In genomic region chr5:111416048-111416447, GRCm38 (mm10) we compare ENCODE assay signal across 7 mouse cellular contexts. TPM values are rescaled to one million over a fixed set of nuclear protein-coding genes. Genes with fewer than 3 reads are reported as not detected.
DNase-seq lines count a peak whose midpoint lies in the region; ATAC-seq lines count a peak whose summit lies in the region.

No protein-coding gene starts in this region.

- peak overlapping the region; percentile 99 for H3K4me2 ChIP-seq in heart, embryonic 16.5 days (ENCODE audit: low read depth, low read length)
- H3K4me2 ChIP-seq in liver, embryonic 16.5 days (ENCODE audit: low read depth, low read length), result peak overlapping the region; percentile 67

- ATAC-seq in heart, embryonic 16.5 days (replicated peaks; ENCODE audit: extremely low read depth, insufficient read depth, low FRiP score), result no peak
- ATAC-seq in liver, embryonic 16.5 days (ENCODE audit: low read depth), result no peak
- no peak for ATAC-seq in erythroid progenitor cell, adult 5-6 weeks (replicated peaks; ENCODE audit: low FRiP score, poor library complexity, severe bottlenecking)

- no peaks in the 10 kb centered on the region for H3K9me3 ChIP-seq in heart, embryonic 16.5 days (replicated peaks; ENCODE audit: control insufficient read depth, low read length)
- H3K9me3 ChIP-seq in liver, embryonic 16.5 days (replicated peaks; ENCODE audit: control insufficient read depth, low read length), result no peaks in the 10 kb centered on the region

- whole genome bisulfite sequencing in heart, embryonic 16.5 days, result 2% methylated on average over 13 of the region's 13 CpGs
- WGBS in liver, embryonic 16.5 days (ENCODE audit: insufficient replicate concordance), result 3% methylated on average over 13 of the region's 13 CpGs

- peaks cover 37% of the 10 kb centered on the region for H3K27me3 ChIP-seq in heart, embryonic 16.5 days (ENCODE audit: control insufficient read depth, insufficient read depth, low read length)
- peaks cover 69% of the 10 kb centered on the region for H3K27me3 ChIP-seq in liver, embryonic 16.5 days (ENCODE audit: control insufficient read depth, insufficient read depth, low read depth, low read length)

- no peak overlapping the region for H3K27ac ChIP-seq in heart, embryonic 16.5 days (ENCODE audit: low read length)
- no peak overlapping the region for H3K27ac ChIP-seq in liver, embryonic 16.5 days (ENCODE audit: low read length)

- no peaks in the 10 kb centered on the region for H3K36me3 ChIP-seq in heart, embryonic 16.5 days (ENCODE audit: control insufficient read depth, insufficient read depth)
- H3K36me3 ChIP-seq in liver, embryonic 16.5 days (ENCODE audit: control insufficient read depth, insufficient read depth), result no peaks in the 10 kb centered on the region

- peak overlapping the region; percentile 88 for H3K4me3 ChIP-seq in heart, embryonic 16.5 days (ENCODE audit: low read length)
- peak overlapping the region; percentile 63; the same call in 1 of the 2 replicates for H3K4me3 ChIP-seq in liver, embryonic 16.5 days (ENCODE audit: low read depth, low read length)

- peak overlapping the region; percentile 91 for H3K9ac ChIP-seq in heart, embryonic 16.5 days (ENCODE audit: low read length)
- no peak overlapping the region for H3K9ac ChIP-seq in liver, embryonic 16.5 days (ENCODE audit: low read depth, low read length)

- peaks cover 36% of the 10 kb centered on the region for H3K4me1 ChIP-seq in heart, embryonic 16.5 days (ENCODE audit: control insufficient read depth, insufficient read depth, low read length)
- peaks cover 5% of the 10 kb centered on the region; the same call in 1 of the 2 replicates for H3K4me1 ChIP-seq in liver, embryonic 16.5 days (ENCODE audit: control insufficient read depth, low read depth, low read length)

- peak; percentile 48 for DNase-seq in retina, postnatal 1 day
- DNase-seq in retina, embryonic 14.5 days (ENCODE audit: low spot score), result no peak
- DNase-seq in frontal cortex, postnatal 14 days (ENCODE audit: low spot score in 2 of 2), result no peak
- DNase-seq in cerebellum, postnatal 14 days, result no peak

RNA-seq across cellular contexts. Expression of gene Mn1, which starts 1.1 kb away (rescaled TPM):
- 5.4 and 6.3 TPM in 2 replicates for polyA plus RNA-seq in heart, embryonic 16.5 days (2015; fragmentation: Nextera tagmentation; extraction: Ambion mirVana)
- polyA plus RNA-seq in liver, embryonic 16.5 days (2015; fragmentation: Nextera tagmentation; extraction: Ambion mirVana), result 1.3 and 1.7 TPM in 2 replicates
- 0.36 TPM in 1 of 2 replicates, not detected in the other for total RNA-seq in erythroid progenitor cell, adult 5-6 weeks (2015; ENCODE audit: low replicate concordance)
- 0.13 TPM in 1 of 2 replicates, not detected in the other for total RNA-seq in erythroid progenitor cell, adult 5-6 weeks (2017; ENCODE audit: low replicate concordance)
